Mouse (Mus musculus) neural tube, embryonic 13.5 days (tissue): Measurements from ENCODE around the gene Gm11985. TPM values are rescaled to one million over a fixed set of nuclear protein-coding genes. Genes with fewer than 3 reads are reported as not detected.

Experiments
- ATAC-seq: fragments of 200-750 bp; cut with Nextera tagmentation; 2 replicates; pipeline ENCODE4 v1.8.0; 2017; ENCODE audit warnings: low read depth, mild to moderate bottlenecking, moderate TSS enrichment, moderate library complexity
- H3K27ac ChIP-seq: fragments of 300-500 bp; sonication (generic); replicated peaks from 2 replicates; pipeline ENCODE4 v1.5.1; 2015; ENCODE audit warnings: moderate library complexity, mild to moderate bottlenecking, inconsistent platforms
- H3K27me3 ChIP-seq: fragments of 300-500 bp; sonication (generic); 2 replicates; pipeline ENCODE4 v1.6.1; 2015; ENCODE audit warnings: mild to moderate bottlenecking, inconsistent platforms
- H3K36me3 ChIP-seq: fragments of 300-500 bp; sonication (generic); 2 replicates; pipeline ENCODE4 v1.6.1; 2015; ENCODE audit warnings: mild to moderate bottlenecking, inconsistent platforms
- H3K4me1 ChIP-seq: fragments of 300-500 bp; sonication (generic); replicated peaks from 2 replicates; pipeline ENCODE4 v1.6.1; 2015; ENCODE audit warnings: inconsistent platforms
- H3K4me2 ChIP-seq: fragments of 300-500 bp; sonication (generic); 2 replicates; pipeline ENCODE4 v1.6.1; 2015; ENCODE audit warnings: inconsistent platforms, mild to moderate bottlenecking, moderate library complexity
- H3K4me3 ChIP-seq: fragments of 300-500 bp; sonication (generic); 2 replicates; pipeline ENCODE4 v1.5.1; 2015; ENCODE audit warnings: mild to moderate bottlenecking, inconsistent platforms
- H3K9ac ChIP-seq: fragments of 300-500 bp; sonication (generic); 2 replicates; pipeline ENCODE4 v1.6.1; 2015; ENCODE audit warnings: moderate library complexity, mild to moderate bottlenecking, inconsistent platforms
- H3K9me3 ChIP-seq: fragments of 300-500 bp; sonication (generic); 2 replicates; pipeline ENCODE4 v1.6.1; 2016; ENCODE audit warnings: inconsistent platforms
- WGBS: fragments of 180-500 bp; shearing (Covaris S2); methylation state at CpG from one replicate; pipeline ENCODE4 v1.1.7; 2015; 5-methylcytosine and 5-hydroxymethylcytosine counted together
- polyA plus RNA-seq: library from polyadenylated mRNA; unstranded; fragments of >200 nt; fragmentation: Nextera tagmentation; extraction: Ambion mirVana; gene quantifications from 2 replicates; pipeline ENCODE4 v1.2.1, GENCODE M21; 2015

Gm11985 gene
- polyA plus RNA-seq, 1 experiment from 2014 or later = not detected

DNA sequence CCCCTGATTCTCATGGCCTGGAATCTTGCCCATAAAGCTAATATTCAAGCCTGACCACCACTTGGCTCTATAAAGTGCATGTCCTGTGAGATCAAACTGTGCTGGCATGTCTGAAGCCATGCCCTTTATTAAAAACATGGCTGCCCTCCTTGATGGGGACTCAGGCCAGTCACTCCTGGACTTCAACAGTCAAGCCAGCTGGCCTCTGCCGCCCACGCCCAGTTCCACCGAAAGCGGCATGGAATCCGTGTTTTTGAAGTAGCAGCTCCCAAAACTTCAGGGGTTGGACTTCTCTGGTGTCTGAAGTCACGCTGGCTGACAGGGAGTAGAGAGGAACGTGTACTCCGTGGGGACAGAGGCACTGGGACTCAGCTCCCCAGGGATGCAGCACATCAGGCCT, 40.8 kb downstream of the Gm11985 start:
- no peak overlapping the region for H3K27ac ChIP-seq
- 91% methylated on average over 8 of the region's 8 CpGs for WGBS
- H3K9me3 ChIP-seq = no peaks in the 10 kb centered on the region
- H3K4me1 ChIP-seq = peaks cover 4% of the 10 kb centered on the region; the same call in 1 of the 2 replicates
- peaks cover 29% of the 10 kb centered on the region for H3K36me3 ChIP-seq
- no peaks in the 10 kb centered on the region for H3K27me3 ChIP-seq
- no peak for ATAC-seq
- H3K4me2 ChIP-seq = no peak overlapping the region
- no peak overlapping the region for H3K4me3 ChIP-seq
- no peak overlapping the region for H3K9ac ChIP-seq

DNA sequence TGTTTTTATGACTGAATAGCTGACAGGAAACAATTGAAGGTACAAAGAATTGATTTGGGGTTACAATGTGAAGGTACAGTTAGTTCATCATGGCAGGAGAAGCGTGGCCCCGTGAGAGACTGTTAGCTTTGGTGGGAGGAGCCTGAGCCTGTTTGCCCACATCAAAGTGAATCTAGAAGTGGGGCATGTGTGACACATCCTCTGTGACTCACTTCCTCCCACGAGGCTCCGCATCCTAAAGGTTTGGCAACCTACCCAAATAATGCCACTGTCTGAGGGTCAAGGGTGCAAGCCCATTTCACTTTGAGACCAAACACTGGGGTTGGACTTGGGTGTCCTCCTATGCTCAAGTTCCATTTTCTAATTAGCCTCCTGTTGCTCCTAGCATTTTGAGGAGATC, 43.1 kb downstream of the Gm11985 start:
- no peak overlapping the region for H3K27ac ChIP-seq

DNA sequence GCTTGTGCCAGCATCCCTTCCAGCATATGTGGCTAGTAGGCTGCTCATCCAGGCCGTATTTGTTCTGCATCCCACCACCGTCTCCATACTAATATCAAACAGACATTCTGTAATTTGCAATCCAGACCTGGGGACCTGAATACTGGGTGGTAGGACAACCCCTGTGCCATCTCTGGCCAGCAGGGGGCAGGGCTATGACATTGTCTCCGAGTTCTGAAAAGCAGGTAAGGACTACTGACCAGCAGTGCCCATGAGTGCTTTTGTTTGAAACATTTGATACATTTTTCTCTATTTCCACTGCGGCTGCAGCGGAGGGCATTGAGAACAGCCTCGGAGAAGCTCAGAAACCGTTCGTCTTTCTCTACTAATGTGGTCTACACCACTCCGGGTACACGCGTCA, 44.0 kb downstream of the Gm11985 start:
- H3K4me3 ChIP-seq = no peak overlapping the region
- no peak overlapping the region for H3K9ac ChIP-seq
- H3K36me3 ChIP-seq = peaks cover 27% of the 10 kb centered on the region
- WGBS = 91% methylated on average over 11 of the region's 11 CpGs
- ATAC-seq = no peak
- H3K27ac ChIP-seq = no peak overlapping the region
- H3K4me1 ChIP-seq = peaks cover 5% of the 10 kb centered on the region; the same call in 1 of the 2 replicates
- no peaks in the 10 kb centered on the region for H3K27me3 ChIP-seq
- H3K4me2 ChIP-seq = no peak overlapping the region
- H3K9me3 ChIP-seq = no peaks in the 10 kb centered on the region

More for the DNA sequence above, 43.1 kb downstream of the Gm11985 start:
- H3K4me2 ChIP-seq = no peak overlapping the region
- 83% methylated on average over 4 of the region's 4 CpGs for WGBS
- no peak overlapping the region for H3K9ac ChIP-seq
- peaks cover 19% of the 10 kb centered on the region for H3K36me3 ChIP-seq
- H3K27me3 ChIP-seq = no peaks in the 10 kb centered on the region
- no peak overlapping the region for H3K4me3 ChIP-seq
- ATAC-seq = no peak
- no peaks in the 10 kb centered on the region for H3K9me3 ChIP-seq
- peaks cover 5% of the 10 kb centered on the region; the same call in 1 of the 2 replicates for H3K4me1 ChIP-seq

- ATAC-seq = no peak
- Histone ChIP-seq H3K4me2 (no peak overlapping the region), H3K4me1 (peaks cover 5% of the 10 kb centered on the region; the same call in 1 of the 2 replicates), H3K4me3 (no peak overlapping the region), H3K36me3 (peaks cover 38% of the 10 kb centered on the region), H3K9me3 (no peaks in the 10 kb centered on the region), H3K27me3 (no peaks in the 10 kb centered on the region), H3K9ac (no peak overlapping the region), H3K27ac (no peak overlapping the region)
- 63% methylated on average over 3 of the region's 3 CpGs for WGBS
Observed at GRCm38 (mm10) chr11:7142725-7143124, 45.6 kb downstream of the Gm11985 start.

DNA sequence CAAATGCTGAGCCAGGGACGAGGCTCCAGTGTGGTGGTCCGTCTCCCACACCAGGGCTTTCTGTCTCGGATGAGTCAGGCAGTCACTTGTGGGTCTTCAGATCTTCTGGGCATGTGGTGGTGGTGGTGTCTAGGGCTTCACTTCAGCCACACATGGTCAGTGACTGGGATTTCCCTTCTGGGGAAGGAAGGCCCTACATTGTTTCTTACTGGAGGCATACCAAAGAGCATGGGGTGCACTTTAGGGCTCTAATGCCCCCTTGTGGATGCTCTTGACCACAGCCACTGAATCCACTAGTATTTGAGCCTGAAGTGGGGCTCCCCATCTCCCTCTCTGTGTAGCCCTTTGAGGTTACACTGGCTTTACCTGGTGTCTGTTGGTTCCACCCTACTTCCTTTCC, 47.9 kb downstream of the Gm11985 start:
- no peaks in the 10 kb centered on the region for H3K27me3 ChIP-seq
- no peak overlapping the region for H3K9ac ChIP-seq
- H3K4me1 ChIP-seq = peaks cover 5% of the 10 kb centered on the region; the same call in 1 of the 2 replicates
- WGBS = 95% methylated on average over 3 of the region's 3 CpGs
- H3K36me3 ChIP-seq = peaks cover 27% of the 10 kb centered on the region
- H3K4me3 ChIP-seq = no peak overlapping the region
- H3K9me3 ChIP-seq = no peaks in the 10 kb centered on the region
- ATAC-seq = no peak
- H3K27ac ChIP-seq = no peak overlapping the region
- no peak overlapping the region for H3K4me2 ChIP-seq

DNA sequence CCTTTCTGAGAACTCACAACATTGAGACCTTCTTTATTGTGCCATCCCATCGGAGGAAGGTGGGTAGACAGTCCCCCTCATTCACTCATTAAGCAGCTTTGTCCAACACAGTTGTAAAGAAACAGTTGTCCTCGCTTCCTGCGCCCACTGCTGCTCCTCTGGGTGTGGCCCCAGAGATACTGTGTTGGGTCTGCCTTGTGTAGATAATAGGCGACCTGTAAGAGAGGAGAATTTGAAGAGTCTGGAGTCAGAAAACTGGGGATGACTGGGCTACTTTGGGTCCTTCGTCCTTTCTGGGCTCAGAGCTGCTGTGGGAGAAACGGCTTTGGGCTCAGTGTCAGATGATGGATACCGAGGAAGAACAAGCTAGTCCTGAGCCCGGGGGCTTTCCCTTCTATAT, 50.0 kb downstream of the Gm11985 start:
- H3K4me1 ChIP-seq = peaks cover 5% of the 10 kb centered on the region; the same call in 1 of the 2 replicates
- H3K36me3 ChIP-seq = peaks cover 19% of the 10 kb centered on the region
- WGBS = 95% methylated on average over 8 of the region's 8 CpGs
- no peaks in the 10 kb centered on the region for H3K9me3 ChIP-seq
- ATAC-seq = no peak
- no peak overlapping the region for H3K4me3 ChIP-seq
- no peak overlapping the region for H3K9ac ChIP-seq
- H3K27me3 ChIP-seq = no peaks in the 10 kb centered on the region
- no peak overlapping the region for H3K27ac ChIP-seq
- no peak overlapping the region for H3K4me2 ChIP-seq

GRCm38 (mm10) chr11:7136246-7136855, 52.0 kb downstream of the Gm11985 start:
- 98% methylated on average over 5 of the region's 5 CpGs for WGBS
- H3K9me3 ChIP-seq = no peaks in the 10 kb centered on the region
- no peak overlapping the region for H3K27ac ChIP-seq
- peaks cover 19% of the 10 kb centered on the region for H3K36me3 ChIP-seq
- H3K9ac ChIP-seq = no peak overlapping the region
- no peak overlapping the region for H3K4me3 ChIP-seq
- H3K4me2 ChIP-seq = no peak overlapping the region
- H3K27me3 ChIP-seq = no peaks in the 10 kb centered on the region
- no peak for ATAC-seq
- H3K4me1 ChIP-seq = no peaks in the 10 kb centered on the region

- WGBS = 82% methylated on average over 9 of the region's 9 CpGs
Observed at GRCm38 (mm10) chr11:7135763-7136162, 52.6 kb downstream of the Gm11985 start.

DNA sequence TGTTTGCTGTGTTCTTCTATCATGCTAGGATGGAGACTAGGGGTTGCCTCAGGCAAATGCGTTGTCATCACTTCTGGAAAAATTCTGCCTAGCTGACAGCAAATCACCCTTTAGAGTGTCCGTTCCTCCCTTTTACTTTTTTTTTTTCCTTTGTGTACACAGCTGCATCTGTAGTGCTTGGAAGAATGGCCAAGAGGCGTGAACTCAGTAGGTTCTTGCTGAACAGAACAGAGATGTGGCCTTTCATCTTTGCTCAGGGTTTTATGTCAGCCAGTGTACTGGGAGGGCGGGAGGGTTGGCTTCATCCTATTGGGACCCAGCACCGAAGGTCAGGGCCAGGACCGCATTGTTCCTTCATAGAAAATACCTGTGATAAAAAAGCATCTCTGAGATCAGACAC, 53.1 kb downstream of the Gm11985 start:
- Histone ChIP-seq H3K27me3 (no peaks in the 10 kb centered on the region), H3K4me1 (no peaks in the 10 kb centered on the region), H3K9me3 (no peaks in the 10 kb centered on the region), H3K4me2 (no peak overlapping the region), H3K9ac (no peak overlapping the region), H3K36me3 (peaks cover 26% of the 10 kb centered on the region), H3K4me3 (no peak overlapping the region), H3K27ac (no peak overlapping the region)
- 67% methylated on average over 6 of the region's 6 CpGs for WGBS
- no peak for ATAC-seq

More at GRCm38 (mm10) chr11:7135763-7136162, 52.6 kb downstream of the Gm11985 start:
- no peak overlapping the region for H3K9ac ChIP-seq
- no peaks in the 10 kb centered on the region for H3K4me1 ChIP-seq
- no peak overlapping the region for H3K4me2 ChIP-seq
- no peaks in the 10 kb centered on the region for H3K9me3 ChIP-seq
- no peak overlapping the region for H3K27ac ChIP-seq
- ATAC-seq = no peak
- no peaks in the 10 kb centered on the region for H3K27me3 ChIP-seq
- no peak overlapping the region for H3K4me3 ChIP-seq
- peaks cover 22% of the 10 kb centered on the region for H3K36me3 ChIP-seq

DNA sequence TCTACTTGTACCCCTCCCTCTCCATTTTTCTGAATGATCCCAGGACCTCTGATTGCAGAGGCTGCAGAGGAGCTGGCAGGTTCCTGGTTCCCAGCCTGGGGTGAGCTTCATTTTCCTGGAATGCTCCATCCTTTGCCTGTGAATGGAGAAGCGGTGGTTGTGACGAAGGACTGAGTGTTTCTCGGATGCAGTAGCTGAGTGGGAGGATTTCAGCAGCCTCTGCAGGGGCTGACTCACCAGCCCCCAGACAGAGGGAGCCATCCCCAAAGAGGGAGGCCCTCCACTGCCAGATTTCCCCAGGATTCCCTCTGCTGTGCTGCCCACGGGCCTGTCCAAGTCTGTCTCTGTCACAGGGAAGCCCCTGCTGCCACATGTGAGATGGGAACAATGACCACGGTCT, 54.0 kb downstream of the Gm11985 start:
- WGBS = 79% methylated on average over 5 of the region's 5 CpGs
- no peaks in the 10 kb centered on the region for H3K9me3 ChIP-seq
- H3K4me1 ChIP-seq = no peaks in the 10 kb centered on the region
- peaks cover 21% of the 10 kb centered on the region for H3K36me3 ChIP-seq
- no peak for ATAC-seq
- no peak overlapping the region for H3K27ac ChIP-seq
- no peak overlapping the region for H3K4me3 ChIP-seq
- no peak overlapping the region for H3K9ac ChIP-seq
- no peaks in the 10 kb centered on the region for H3K27me3 ChIP-seq
- H3K4me2 ChIP-seq = no peak overlapping the region

DNA sequence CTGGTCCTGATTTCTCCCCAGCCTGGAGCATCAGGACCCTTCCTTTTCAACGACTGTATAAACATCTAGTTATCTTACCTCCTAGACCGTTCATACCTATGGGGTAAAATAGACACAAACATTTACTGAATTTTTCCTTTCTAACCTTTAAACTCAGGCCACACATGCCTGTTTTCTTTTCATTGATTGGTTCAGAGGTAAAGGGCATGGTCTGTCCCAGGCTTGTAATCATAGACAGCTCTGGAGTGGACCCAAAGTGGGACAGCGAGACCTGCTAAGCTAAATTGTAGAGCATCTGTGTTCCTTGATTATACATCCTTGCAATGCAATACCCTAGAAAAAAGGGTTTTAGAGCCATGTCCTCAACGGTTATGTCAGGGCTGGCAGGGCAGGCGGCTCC, 54.6 kb downstream of the Gm11985 start:
- Histone ChIP-seq H3K4me3 (no peak overlapping the region), H3K9me3 (no peaks in the 10 kb centered on the region), H3K27ac (no peak overlapping the region), H3K4me1 (no peaks in the 10 kb centered on the region), H3K36me3 (peaks cover 17% of the 10 kb centered on the region), H3K9ac (no peak overlapping the region), H3K4me2 (no peak overlapping the region), H3K27me3 (no peaks in the 10 kb centered on the region)
- 90% methylated on average over 5 of the region's 5 CpGs for WGBS
- ATAC-seq = no peak
